Mouse (Mus musculus): ENCODE data around the gene Vmn2r17. TPM values are rescaled to one million over a fixed set of nuclear protein-coding genes. Genes with fewer than 3 reads are reported as not detected.

Gene Vmn2r17
- polyA plus RNA-seq (2012; rRNA removed), result not detected in 2 replicates

GRCm38 (mm10) chr5:109419388-109419787 is at the start of gene Vmn2r17:
TSS of gene Vmn2r17 (plus strand) at chr5:109419688.
- no peak for DNase-seq (ENCODE audit: extremely low spot score in 1 of 2, low spot score in 1 of 2)

- peak; percentile 1 to 20 for DNase-seq (ENCODE audit: extremely low spot score in 1 of 2, low spot score in 1 of 2)
Observed at GRCm38 (mm10) chr5:109466576-109467506, 47.4 kb downstream of the Vmn2r17 start.

- DNase-seq (ENCODE audit: extremely low spot score in 1 of 2, low spot score in 1 of 2), result peak in 1 of 2 experiments; percentile 41
Observed at GRCm38 (mm10) chr5:109506729-109507128, 87.2 kb downstream of the Vmn2r17 start.

Other genes with a start within 250 kb of the Vmn2r17 start
- not detected in 2 replicates for gene Vmn2r13, start 227.5 kb upstream of the Vmn2r17 start, polyA plus RNA-seq (2012; rRNA removed)
- not detected in 2 replicates for gene Vmn2r14, start 195.0 kb upstream of the Vmn2r17 start, polyA plus RNA-seq (2012; rRNA removed)
- not detected in 2 replicates for gene Vmn2r15, start 122.0 kb upstream of the Vmn2r17 start, polyA plus RNA-seq (2012; rRNA removed)
- not detected in 2 replicates for gene Vmn2r16, start 89.5 kb upstream of the Vmn2r17 start, polyA plus RNA-seq (2012; rRNA removed)
- 28.0 and 30.2 TPM in 2 replicates for gene Crlf2, start 139.3 kb downstream of the Vmn2r17 start, polyA plus RNA-seq (2012; rRNA removed)